Mouse (Mus musculus) olfactory bulb, adult 2 months (tissue): ENCODE data around the gene Rbp3.

Experiments
- CTCF ChIP-seq: fragments of 200-500 bp; IDR thresholded peaks from 2 replicates; pipeline ENCODE4 v1.5.1; 2012; ENCODE audit warnings: low read depth, mild to moderate bottlenecking, low read length, moderate library complexity; ENCODE audit not compliant: insufficient read depth
- POLR2A ChIP-seq: fragments of 200-500 bp; IDR thresholded peaks from 2 replicates; pipeline ENCODE4 v1.6.1; 2012; ENCODE audit warnings: mild to moderate bottlenecking, low read depth, low read length, moderate library complexity; ENCODE audit not compliant: insufficient read depth

GRCm38 (mm10) chr14:33932935-33933703, 20.7 kb upstream of the Rbp3 start:
- TF ChIP-seq CTCF (peak; percentile 21; the same call in 1 of the 2 replicates), POLR2A (no peak)
